Mouse (Mus musculus) megakaryocyte, embryonic 14.5 days (primary cell): ENCODE data around the gene Zfp189.

Source experiments
- FLI1 ChIP-seq: IDR thresholded peaks from 2 replicates; pipeline ENCODE4 v1.6.1; 2012; ENCODE audit warnings: low read length, inconsistent platforms, mixed read lengths
- GATA1 ChIP-seq: IDR thresholded peaks from 3 replicates; pipeline ENCODE4 v1.6.1; 2012; ENCODE audit warnings: mixed read lengths, low read length, inconsistent platforms, borderline replicate concordance

- TF ChIP-seq GATA1 (no peak), FLI1 (no peak)
Measured at GRCm38 (mm10) chr4:49478118-49478877, 42.7 kb upstream of the Zfp189 start.
